Mouse (Mus musculus): ENCODE results near the gene Vgll4. TPM values are rescaled to one million over a fixed set of nuclear protein-coding genes. Genes with fewer than 3 reads are reported as not detected.

Gene Vgll4
- total and polyA plus RNA-seq, 3 experiments = 34.6 to 73.7 (median 37.3) TPM

DNA sequence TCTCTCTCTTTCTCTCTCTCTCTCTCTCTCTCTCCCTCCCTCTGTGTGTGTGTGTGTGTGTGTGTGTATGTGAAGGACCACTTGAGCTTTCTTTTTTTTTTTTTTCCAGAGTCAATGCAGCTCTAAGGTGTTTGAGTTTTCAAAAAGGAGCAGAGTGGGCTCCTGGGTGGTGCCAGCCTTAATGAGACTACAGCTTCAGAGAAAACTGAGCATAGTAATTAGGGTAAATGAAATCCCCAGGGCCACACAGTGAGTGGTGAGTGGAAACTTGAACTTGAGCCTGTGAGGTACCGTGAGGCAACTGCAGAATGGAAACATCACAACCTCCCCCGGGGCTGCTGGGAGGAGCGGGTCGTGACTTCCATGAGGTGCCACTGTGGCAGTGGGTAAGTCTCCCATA is 22.1 kb upstream of the Vgll4 start:
- in situ Hi-C loops (cut with MboI; ENCODE audit: low pct_ligation_motif_present, low pct_unique_long_range_greater_than_20kb, low sequenced_read_pairs) (no loop called here), dilution Hi-C loops (cut with MboI; ENCODE audit: extremely low pct_ligation_motif_present, extremely low pct_unique_long_range_greater_than_20kb, low sequenced_read_pairs) (no loop called here)

DNA sequence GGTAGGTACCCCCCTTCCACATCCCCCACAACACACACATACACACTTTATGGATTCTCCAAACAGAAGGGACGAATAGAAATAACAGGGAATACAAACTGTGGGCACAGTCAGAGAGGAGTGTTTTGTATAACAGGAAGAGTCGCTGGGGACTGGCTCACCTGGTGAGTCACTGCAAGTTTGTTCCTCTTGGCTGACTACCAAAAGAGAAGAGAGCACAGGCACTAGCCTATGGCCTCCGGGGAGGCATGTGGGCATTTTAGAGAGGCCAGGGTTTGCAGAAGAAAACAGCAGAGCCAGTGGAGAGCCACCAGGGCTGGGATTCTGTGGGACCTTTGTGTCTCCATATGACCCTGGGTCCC is 18.8 kb upstream of the Vgll4 start:
- peak; percentile 62 for DNase-seq (ENCODE audit: extremely low read depth)
- dilution Hi-C loops (cut with MboI; ENCODE audit: extremely low pct_ligation_motif_present, extremely low pct_unique_long_range_greater_than_20kb, low sequenced_read_pairs) (no loop called here), in situ Hi-C loops (cut with MboI; ENCODE audit: low pct_ligation_motif_present, low pct_unique_long_range_greater_than_20kb, low sequenced_read_pairs) (no loop called here)
- Histone ChIP-seq H3K9ac (ENCODE audit: insufficient read depth, low read depth) (peak overlapping the region; percentile 35), H3K4me3 (replicated peaks in 1 of 3; ENCODE audit: low read depth in 2 of 3, low read length in 2 of 3, poor library complexity in 1 of 3) (no peak overlapping the region), H3K4me2 (ENCODE audit: insufficient read depth, low read depth, poor library complexity, severe bottlenecking) (peak overlapping the region; percentile 50; the same call in 1 of the 2 replicates), H3K27me3 (replicated peaks) (no peaks in the 10 kb centered on the region), H3K36me3 (replicated peaks in 1 of 2; ENCODE audit: control insufficient read depth in 1 of 2, insufficient read depth in 1 of 2, low read length in 1 of 2) (peaks cover 0 to 2% of the 10 kb centered on the region in 2 experiments), H3K27ac (ENCODE audit: insufficient read depth, low read depth) (peak overlapping the region; percentile 84), H3K79me2 (replicated peaks; ENCODE audit: control insufficient read depth, extremely low read depth, insufficient read depth, poor library complexity, severe bottlenecking) (no peaks in the 10 kb centered on the region), H3K4me1 (ENCODE audit: control insufficient read depth in 1 of 2, insufficient read depth in 2 of 2) (peaks cover 40 to 61% of the 10 kb centered on the region in 2 experiments), H3K9me3 (replicated peaks; ENCODE audit: low read length) (no peaks in the 10 kb centered on the region)
- TF ChIP-seq ETS1 (conservative IDR thresholded peaks at IDR 0.05; ENCODE audit: low read depth, low read length) (peak; percentile 15; the same call in 1 of the 2 replicates), CHD2 (IDR thresholded peaks at IDR 0.05; ENCODE audit: low read length) (no peak), ZKSCAN1 (IDR thresholded peaks at IDR 0.05; ENCODE audit: borderline replicate concordance, low read depth, low read length) (no peak), JUN (IDR thresholded peaks at IDR 0.05; ENCODE audit: insufficient read depth, low read depth, low read length) (peak; percentile 30; the same call in 1 of the 2 replicates), TCF12 (IDR thresholded peaks at IDR 0.05; ENCODE audit: low read depth, low read length) (peak; percentile 63), IRF4 (IDR thresholded peaks at IDR 0.05; ENCODE audit: low read depth, low read length) (peak; percentile 44), MEF2A (IDR thresholded peaks at IDR 0.05; ENCODE audit: borderline replicate concordance, low read depth, low read length) (peak; percentile 48; the same call in 1 of the 2 replicates), PAX5 (IDR thresholded peaks at IDR 0.05; ENCODE audit: low read length) (no peak), ELF1 (IDR thresholded peaks at IDR 0.05; ENCODE audit: low read depth, low read length) (peak; percentile 27; the same call in 1 of the 2 replicates)

More for the DNA sequence above, 22.1 kb upstream of the Vgll4 start:
- 0 out of 2 replicates have a peak, but pooled peaks have one; percentile 19 for TF ChIP-seq MAX (IDR thresholded peaks at IDR 0.05; ENCODE audit: low read length)
- TF ChIP-seq ETS1 (conservative IDR thresholded peaks at IDR 0.05; ENCODE audit: low read depth, low read length) = peak; percentile 69
- peak; percentile 59; the same call in 1 of the 2 replicates for TF ChIP-seq MAZ (IDR thresholded peaks at IDR 0.05; ENCODE audit: low read depth, low read length)
- 0 out of 2 replicates have a peak, but pooled peaks have one; percentile 19 for TF ChIP-seq TBP (conservative IDR thresholded peaks at IDR 0.05; ENCODE audit: low read depth, low read length)
- TF ChIP-seq SMC3 (IDR thresholded peaks at IDR 0.05; ENCODE audit: low read depth, low read length) = no peak
- TF ChIP-seq POLR2AphosphoS2 (IDR thresholded peaks at IDR 0.05; ENCODE audit: low read depth, low read length) = no peak
- no peak for TF ChIP-seq GABPA (IDR thresholded peaks at IDR 0.05; ENCODE audit: insufficient replicate concordance, low read depth, low read length)
- peak; percentile 75; the same call in 1 of the 2 replicates for TF ChIP-seq IRF4 (IDR thresholded peaks at IDR 0.05; ENCODE audit: low read depth, low read length)
- peak; percentile 40 for TF ChIP-seq HCFC1 (IDR thresholded peaks at IDR 0.05; ENCODE audit: low read depth, low read length)
- TF ChIP-seq SIN3A (IDR thresholded peaks at IDR 0.05; ENCODE audit: low read length) = peak; percentile 42; the same call in 1 of the 2 replicates
- no peak for TF ChIP-seq JUND (conservative IDR thresholded peaks at IDR 0.05; ENCODE audit: low read depth, low read length)
- TF ChIP-seq RCOR1 (conservative IDR thresholded peaks at IDR 0.05; ENCODE audit: low read depth, low read length) = no peak
- no peak for TF ChIP-seq ZKSCAN1 (IDR thresholded peaks at IDR 0.05; ENCODE audit: borderline replicate concordance, low read depth, low read length)
- peak; percentile 81 for TF ChIP-seq ZNF384 (IDR thresholded peaks at IDR 0.05; ENCODE audit: low read depth, low read length)
- peak; percentile 88 for TF ChIP-seq BHLHE40 (IDR thresholded peaks at IDR 0.05; ENCODE audit: low read depth, low read length)
- 0 out of 2 replicates have a peak, but pooled peaks have one; percentile 21 for TF ChIP-seq NRF1 (IDR thresholded peaks at IDR 0.05; ENCODE audit: low read depth, low read length)
- TF ChIP-seq PAX5 (IDR thresholded peaks at IDR 0.05; ENCODE audit: low read length) = no peak
- no peak for TF ChIP-seq ZC3H11A (IDR thresholded peaks at IDR 0.05; ENCODE audit: low read depth, low read length)
- no peak for TF ChIP-seq UBTF (IDR thresholded peaks at IDR 0.05; ENCODE audit: low read depth, low read length)
- TF ChIP-seq TCF12 (IDR thresholded peaks at IDR 0.05; ENCODE audit: low read depth, low read length) = peak; percentile 71; the same call in 1 of the 2 replicates
- TF ChIP-seq MEF2A (IDR thresholded peaks at IDR 0.05; ENCODE audit: borderline replicate concordance, low read depth, low read length) = peak; percentile 45; the same call in 1 of the 2 replicates
- TF ChIP-seq EP300 (IDR thresholded peaks at IDR 0.05; ENCODE audit: low read length) = peak; percentile 76
- peak; percentile 48; the same call in 1 of the 2 replicates for TF ChIP-seq POLR2A (IDR thresholded peaks at IDR 0.05; ENCODE audit: low read depth, low read length)
- no peak for TF ChIP-seq KAT2A (IDR thresholded peaks at IDR 0.05; ENCODE audit: insufficient replicate concordance, low read length)
- peak; percentile 44; the same call in 1 of the 2 replicates for TF ChIP-seq MXI1 (IDR thresholded peaks at IDR 0.05; ENCODE audit: low read depth, low read length)
- no peak overlapping the region for H3K4me3 ChIP-seq (replicated peaks in 1 of 3; ENCODE audit: low read depth in 2 of 3, low read length in 2 of 3, poor library complexity in 1 of 3)
- DNase-seq (ENCODE audit: extremely low read depth) = peak; percentile 79
- H3K9ac ChIP-seq (ENCODE audit: insufficient read depth, low read depth) = peak overlapping the region; percentile 37; the same call in 1 of the 2 replicates
- H3K9me3 ChIP-seq (replicated peaks; ENCODE audit: low read length) = peaks cover 5% of the 10 kb centered on the region
- H3K4me1 ChIP-seq (ENCODE audit: control insufficient read depth in 1 of 2, insufficient read depth in 2 of 2) = peaks cover 40 to 68% of the 10 kb centered on the region in 2 experiments
- no peaks in the 10 kb centered on the region for H3K27me3 ChIP-seq (replicated peaks)
- H3K79me2 ChIP-seq (replicated peaks; ENCODE audit: control insufficient read depth, extremely low read depth, insufficient read depth, poor library complexity, severe bottlenecking) = no peaks in the 10 kb centered on the region
- peak overlapping the region; percentile 64 for H3K27ac ChIP-seq (ENCODE audit: insufficient read depth, low read depth)
- H3K36me3 ChIP-seq (replicated peaks in 1 of 2; ENCODE audit: control insufficient read depth in 1 of 2, insufficient read depth in 1 of 2, low read length in 1 of 2) = peaks cover 2 to 18% of the 10 kb centered on the region in 2 experiments
- H3K4me2 ChIP-seq (ENCODE audit: insufficient read depth, low read depth, poor library complexity, severe bottlenecking) = peak overlapping the region; percentile 27; the same call in 1 of the 2 replicates

Data from CH12.LX (cell line).